Mouse (Mus musculus): ENCODE measurements at regions not wholly inside any gene's neighbourhood (a gene's known extent, or its start where the extent isn't known, plus 50 kb on each side); places are given as distances from the start of the nearest gene placed in this dataset.
"Not testable (repeated sequence)": the region's sequence is repeated elsewhere in the genome, so short reads cannot be mapped to it uniquely, and the experiment has no call there.

- Histone ChIP-seq H3K4me1 (no peaks in the 10 kb centered on the region), H3K9ac (no peak overlapping the region)
- ATAC-seq (ENCODE audit: low FRiP score), result no peak
Measured at GRCm38 (mm10) chr3:21149618-21150017, 782.6 kb upstream of the Agtr1b start.

GRCm38 (mm10) chr3:21128821-21129504 is 762.0 kb upstream of the Agtr1b start:
- Histone ChIP-seq H3K27ac (no peak overlapping the region), H3K27me3 (no peaks in the 10 kb centered on the region), H3K9ac (no peak overlapping the region), H3K9me3 (replicated peaks) (no peaks in the 10 kb centered on the region), H3K4me3 (no peak overlapping the region), H3K4me2 (replicated peaks) (no peak overlapping the region), H3K36me3 (no peaks in the 10 kb centered on the region), H3K4me1 (no peaks in the 10 kb centered on the region)
- ATAC-seq (ENCODE audit: low FRiP score), result no peak
- WGBS, result 94% methylated on average over 1 of the region's 1 CpGs

More at GRCm38 (mm10) chr3:21149618-21150017, 782.6 kb upstream of the Agtr1b start:
- no peak overlapping the region for H3K4me2 ChIP-seq (replicated peaks)
- no peak overlapping the region for H3K4me3 ChIP-seq
- no peaks in the 10 kb centered on the region for H3K27me3 ChIP-seq
- H3K9me3 ChIP-seq (replicated peaks), result no peaks in the 10 kb centered on the region
- no peaks in the 10 kb centered on the region for H3K36me3 ChIP-seq
- H3K27ac ChIP-seq, result no peak overlapping the region

- ATAC-seq (ENCODE audit: low FRiP score), result no peak
- H3K27me3 ChIP-seq, result no peaks in the 10 kb centered on the region
- no peak overlapping the region for H3K27ac ChIP-seq
- no peak overlapping the region for H3K4me2 ChIP-seq (replicated peaks)
- no peaks in the 10 kb centered on the region for H3K9me3 ChIP-seq (replicated peaks)
- no peaks in the 10 kb centered on the region for H3K4me1 ChIP-seq
- H3K36me3 ChIP-seq, result no peaks in the 10 kb centered on the region
- H3K9ac ChIP-seq, result no peak overlapping the region
- H3K4me3 ChIP-seq, result no peak overlapping the region
Measured at GRCm38 (mm10) chr3:21126191-21126590, 759.2 kb upstream of the Agtr1b start.

GRCm38 (mm10) chr3:21118164-21118902 is 751.4 kb upstream of the Agtr1b start:
- Histone ChIP-seq H3K27me3 (no peaks in the 10 kb centered on the region), H3K4me2 (replicated peaks) (no peak overlapping the region), H3K9me3 (replicated peaks) (no peaks in the 10 kb centered on the region), H3K27ac (no peak overlapping the region), H3K9ac (no peak overlapping the region), H3K4me1 (no peaks in the 10 kb centered on the region), H3K4me3 (no peak overlapping the region), H3K36me3 (no peaks in the 10 kb centered on the region)
- no peak for ATAC-seq (ENCODE audit: low FRiP score)
- 65% methylated on average over 1 of the region's 1 CpGs for whole genome bisulfite sequencing

GRCm38 (mm10) chr3:21111735-21112518 is 745.0 kb upstream of the Agtr1b start:
- Histone ChIP-seq H3K27ac (no peak overlapping the region), H3K9me3 (replicated peaks) (no peaks in the 10 kb centered on the region), H3K36me3 (no peaks in the 10 kb centered on the region), H3K4me3 (no peak overlapping the region), H3K4me2 (replicated peaks) (no peak overlapping the region), H3K27me3 (no peaks in the 10 kb centered on the region), H3K9ac (no peak overlapping the region), H3K4me1 (no peaks in the 10 kb centered on the region)
- ATAC-seq (ENCODE audit: low FRiP score), result no peak
- WGBS, result 61% methylated on average over 1 of the region's 1 CpGs

GRCm38 (mm10) chr3:21090206-21090605 is 723.2 kb upstream of the Agtr1b start:
- no peak for ATAC-seq (ENCODE audit: low FRiP score)
- Histone ChIP-seq H3K4me2 (replicated peaks) (no peak overlapping the region), H3K9ac (no peak overlapping the region), H3K9me3 (replicated peaks) (no peaks in the 10 kb centered on the region), H3K27me3 (no peaks in the 10 kb centered on the region), H3K4me3 (no peak overlapping the region), H3K27ac (no peak overlapping the region), H3K36me3 (no peaks in the 10 kb centered on the region), H3K4me1 (no peaks in the 10 kb centered on the region)

GRCm38 (mm10) chr3:21086426-21086825 is 719.4 kb upstream of the Agtr1b start:
- 77% methylated on average over 1 of the region's 1 CpGs for WGBS
- Histone ChIP-seq H3K36me3 (no peaks in the 10 kb centered on the region), H3K4me2 (replicated peaks) (no peak overlapping the region), H3K9ac (no peak overlapping the region), H3K27me3 (no peaks in the 10 kb centered on the region), H3K4me3 (no peak overlapping the region), H3K9me3 (replicated peaks) (no peaks in the 10 kb centered on the region), H3K27ac (no peak overlapping the region), H3K4me1 (no peaks in the 10 kb centered on the region)
- ATAC-seq (ENCODE audit: low FRiP score), result no peak

- Histone ChIP-seq H3K4me1 (no peaks in the 10 kb centered on the region), H3K9ac (no peak overlapping the region), H3K27ac (no peak overlapping the region), H3K36me3 (no peaks in the 10 kb centered on the region), H3K27me3 (no peaks in the 10 kb centered on the region), H3K4me2 (replicated peaks) (no peak overlapping the region), H3K9me3 (replicated peaks) (no peaks in the 10 kb centered on the region), H3K4me3 (no peak overlapping the region)
- WGBS, result 71% methylated on average over 2 of the region's 2 CpGs
- ATAC-seq (ENCODE audit: low FRiP score), result no peak
Measured at GRCm38 (mm10) chr3:21077548-21077947, 710.6 kb upstream of the Agtr1b start.

- not testable (repeated sequence) for H3K4me2 ChIP-seq (replicated peaks); H3K9me3 ChIP-seq (replicated peaks); H3K4me3 ChIP-seq; H3K27ac ChIP-seq; ATAC-seq (ENCODE audit: low FRiP score); H3K4me1 ChIP-seq; H3K36me3 ChIP-seq; H3K9ac ChIP-seq; H3K27me3 ChIP-seq
- 55% methylated on average over 1 of the region's 2 CpGs for WGBS
Measured at GRCm38 (mm10) chr3:21053337-21053736, 686.4 kb upstream of the Agtr1b start.

- not testable (repeated sequence) for H3K4me3 ChIP-seq; H3K4me1 ChIP-seq; H3K9me3 ChIP-seq (replicated peaks); H3K9ac ChIP-seq; H3K27ac ChIP-seq; H3K4me2 ChIP-seq (replicated peaks); ATAC-seq (ENCODE audit: low FRiP score); H3K36me3 ChIP-seq; H3K27me3 ChIP-seq
- 65% methylated on average over 20 of the region's 25 CpGs for WGBS
Measured at GRCm38 (mm10) chr3:21049365-21049764, 682.4 kb upstream of the Agtr1b start.

GRCm38 (mm10) chr3:21045981-21046380 is 679.0 kb upstream of the Agtr1b start:
- Histone ChIP-seq H3K9ac (no peak overlapping the region), H3K27ac (no peak overlapping the region), H3K4me2 (replicated peaks) (no peak overlapping the region), H3K36me3 (no peaks in the 10 kb centered on the region), H3K9me3 (replicated peaks) (no peaks in the 10 kb centered on the region), H3K27me3 (no peaks in the 10 kb centered on the region), H3K4me3 (no peak overlapping the region), H3K4me1 (no peaks in the 10 kb centered on the region)
- WGBS, result 80% methylated on average over 3 of the region's 3 CpGs
- no peak for ATAC-seq (ENCODE audit: low FRiP score)

GRCm38 (mm10) chr3:21025876-21026275 is 658.9 kb upstream of the Agtr1b start:
- Histone ChIP-seq H3K4me2 (replicated peaks) (no peak overlapping the region), H3K27ac (no peak overlapping the region), H3K9ac (no peak overlapping the region), H3K9me3 (replicated peaks) (no peaks in the 10 kb centered on the region), H3K4me3 (no peak overlapping the region), H3K4me1 (no peaks in the 10 kb centered on the region), H3K36me3 (no peaks in the 10 kb centered on the region), H3K27me3 (no peaks in the 10 kb centered on the region)
- ATAC-seq (ENCODE audit: low FRiP score), result no peak
- WGBS, result 36% methylated on average over 1 of the region's 1 CpGs

Data from hindbrain, embryonic 12.5 days (tissue).